Mouse (Mus musculus): ENCODE data around the gene Htr1f.

GRCm38 (mm10) chr16:65015241-65015640 is 90.4 kb downstream of the Htr1f start:
- TF ChIP-seq CTCF (IDR thresholded peaks at IDR 0.05; ENCODE audit: insufficient read depth, low read depth, low read length) (no peak), POLR2A (IDR thresholded peaks at IDR 0.05; ENCODE audit: insufficient read depth, low read depth, low read length) (no peak)
